Mouse (Mus musculus) heart, embryonic 15.5 days (tissue): ENCODE measurements at regions not wholly inside any gene's neighbourhood (a gene's known extent, or its start where the extent isn't known, plus 50 kb on each side); places are given as distances from the start of the nearest gene placed in this dataset.

Source experiments
- ATAC-seq: fragments of 200-750 bp; cut with Nextera tagmentation; replicated peaks from 2 replicates; pipeline ENCODE4 v1.8.0; 2017; ENCODE audit warnings: low read depth, moderate TSS enrichment; ENCODE audit not compliant: insufficient number of reproducible peaks, insufficient read depth, low FRiP score
- H3K27ac ChIP-seq: fragments of 300-500 bp; sonication (generic); 2 replicates; pipeline ENCODE4 v1.5.1; 2015; ENCODE audit warnings: mild to moderate bottlenecking, inconsistent platforms
- H3K27me3 ChIP-seq: fragments of 300-500 bp; sonication (generic); 2 replicates; pipeline ENCODE4 v1.6.1; 2015; ENCODE audit warnings: inconsistent platforms
- H3K36me3 ChIP-seq: fragments of 300-500 bp; sonication (generic); 2 replicates; pipeline ENCODE4 v1.6.1; 2015; ENCODE audit warnings: mild to moderate bottlenecking, inconsistent platforms
- H3K4me1 ChIP-seq: fragments of 300-500 bp; sonication (generic); replicated peaks from 2 replicates; pipeline ENCODE4 v1.6.1; 2015; ENCODE audit warnings: inconsistent platforms
- H3K4me2 ChIP-seq: fragments of 300-500 bp; sonication (generic); 2 replicates; pipeline ENCODE4 v1.6.1; 2015; ENCODE audit warnings: inconsistent platforms, mild to moderate bottlenecking, moderate library complexity
- H3K4me3 ChIP-seq: fragments of 300-500 bp; sonication (generic); 2 replicates; pipeline ENCODE4 v1.5.1; 2015; ENCODE audit warnings: mild to moderate bottlenecking, inconsistent platforms
- H3K9ac ChIP-seq: fragments of 300-500 bp; sonication (generic); 2 replicates; pipeline ENCODE4 v1.6.1; 2015; ENCODE audit warnings: mild to moderate bottlenecking, inconsistent platforms
- H3K9me3 ChIP-seq: fragments of 300-500 bp; sonication (generic); replicated peaks from 2 replicates; pipeline ENCODE4 v1.6.1; 2016; ENCODE audit warnings: inconsistent platforms
- WGBS: fragments of 180-500 bp; shearing (Covaris S2); methylation state at CpG from one replicate; pipeline ENCODE4 v1.1.7; 2015; ENCODE audit warnings: mixed read lengths; 5-methylcytosine and 5-hydroxymethylcytosine counted together

GRCm38 (mm10) chr16:18715381-18715780 is 61.3 kb upstream of the Cldn5 start:
- Histone ChIP-seq H3K4me2 (no peak overlapping the region), H3K9ac (no peak overlapping the region), H3K36me3 (no peaks in the 10 kb centered on the region), H3K9me3 (no peaks in the 10 kb centered on the region), H3K27me3 (no peaks in the 10 kb centered on the region), H3K27ac (no peak overlapping the region), H3K4me3 (no peak overlapping the region), H3K4me1 (no peaks in the 10 kb centered on the region)
- no peak for ATAC-seq
- WGBS = 75% methylated on average over 3 of the region's 3 CpGs

- H3K36me3 ChIP-seq = no peaks in the 10 kb centered on the region
- H3K9ac ChIP-seq = no peak overlapping the region
- WGBS = 27% methylated on average over 2 of the region's 2 CpGs
- no peak overlapping the region for H3K27ac ChIP-seq
- no peaks in the 10 kb centered on the region for H3K9me3 ChIP-seq
- no peaks in the 10 kb centered on the region for H3K27me3 ChIP-seq
- no peak overlapping the region for H3K4me3 ChIP-seq
- H3K4me2 ChIP-seq = no peak overlapping the region
- no peak for ATAC-seq
- no peaks in the 10 kb centered on the region for H3K4me1 ChIP-seq
These were observed 58.6 kb upstream of the Cldn5 start for GRCm38 (mm10) chr16:18718040-18718439.

GRCm38 (mm10) chr16:18720433-18721233 is 56.0 kb upstream of the Cldn5 start:
- 61% methylated on average over 13 of the region's 13 CpGs for WGBS
- no peak overlapping the region for H3K4me2 ChIP-seq
- ATAC-seq = no peak
- H3K27me3 ChIP-seq = no peaks in the 10 kb centered on the region
- no peaks in the 10 kb centered on the region for H3K36me3 ChIP-seq
- no peak overlapping the region for H3K9ac ChIP-seq
- no peak overlapping the region for H3K4me3 ChIP-seq
- H3K27ac ChIP-seq = no peak overlapping the region
- 0 out of 2 replicates have a peak, but pooled peaks cover 3% of the 10 kb centered on the region for H3K4me1 ChIP-seq
- no peaks in the 10 kb centered on the region for H3K9me3 ChIP-seq

- H3K36me3 ChIP-seq = no peaks in the 10 kb centered on the region
- no peak overlapping the region for H3K9ac ChIP-seq
- 68% methylated on average over 3 of the region's 3 CpGs for WGBS
- no peak for ATAC-seq
- no peak overlapping the region for H3K4me2 ChIP-seq
- H3K27ac ChIP-seq = no peak overlapping the region
- no peak overlapping the region for H3K4me3 ChIP-seq
- H3K9me3 ChIP-seq = no peaks in the 10 kb centered on the region
- no peaks in the 10 kb centered on the region for H3K27me3 ChIP-seq
- 0 out of 2 replicates have a peak, but pooled peaks cover 3% of the 10 kb centered on the region for H3K4me1 ChIP-seq
These were observed 53.3 kb upstream of the Cldn5 start for GRCm38 (mm10) chr16:18723186-18723843.

GRCm38 (mm10) chr16:18723874-18724273 is 52.8 kb upstream of the Cldn5 start:
- Histone ChIP-seq H3K9me3 (no peaks in the 10 kb centered on the region), H3K36me3 (no peaks in the 10 kb centered on the region), H3K27me3 (no peaks in the 10 kb centered on the region), H3K4me1 (0 out of 2 replicates have a peak, but pooled peaks cover 3% of the 10 kb centered on the region), H3K27ac (no peak overlapping the region), H3K9ac (no peak overlapping the region), H3K4me2 (no peak overlapping the region), H3K4me3 (no peak overlapping the region)
- ATAC-seq = no peak
- 28% methylated on average over 3 of the region's 3 CpGs for WGBS

- no peak overlapping the region for H3K27ac ChIP-seq
- H3K4me3 ChIP-seq = no peak overlapping the region
- 32% methylated on average over 6 of the region's 6 CpGs for WGBS
- no peak overlapping the region for H3K4me2 ChIP-seq
- H3K27me3 ChIP-seq = no peaks in the 10 kb centered on the region
- H3K9me3 ChIP-seq = no peaks in the 10 kb centered on the region
- no peak for ATAC-seq
- no peaks in the 10 kb centered on the region for H3K36me3 ChIP-seq
- H3K9ac ChIP-seq = no peak overlapping the region
- 0 out of 2 replicates have a peak, but pooled peaks cover 3% of the 10 kb centered on the region for H3K4me1 ChIP-seq
These were observed 51.9 kb upstream of the Cldn5 start for GRCm38 (mm10) chr16:18724706-18725105.
